Mouse (Mus musculus): ENCODE measurements around the gene Slc35c1. TPM values are rescaled to one million over a fixed set of nuclear protein-coding genes. Genes with fewer than 3 reads are reported as not detected.

The Slc35c1 gene
- polyA plus RNA-seq (2012; rRNA removed) = 124 and 160 TPM in 2 replicates

DNA sequence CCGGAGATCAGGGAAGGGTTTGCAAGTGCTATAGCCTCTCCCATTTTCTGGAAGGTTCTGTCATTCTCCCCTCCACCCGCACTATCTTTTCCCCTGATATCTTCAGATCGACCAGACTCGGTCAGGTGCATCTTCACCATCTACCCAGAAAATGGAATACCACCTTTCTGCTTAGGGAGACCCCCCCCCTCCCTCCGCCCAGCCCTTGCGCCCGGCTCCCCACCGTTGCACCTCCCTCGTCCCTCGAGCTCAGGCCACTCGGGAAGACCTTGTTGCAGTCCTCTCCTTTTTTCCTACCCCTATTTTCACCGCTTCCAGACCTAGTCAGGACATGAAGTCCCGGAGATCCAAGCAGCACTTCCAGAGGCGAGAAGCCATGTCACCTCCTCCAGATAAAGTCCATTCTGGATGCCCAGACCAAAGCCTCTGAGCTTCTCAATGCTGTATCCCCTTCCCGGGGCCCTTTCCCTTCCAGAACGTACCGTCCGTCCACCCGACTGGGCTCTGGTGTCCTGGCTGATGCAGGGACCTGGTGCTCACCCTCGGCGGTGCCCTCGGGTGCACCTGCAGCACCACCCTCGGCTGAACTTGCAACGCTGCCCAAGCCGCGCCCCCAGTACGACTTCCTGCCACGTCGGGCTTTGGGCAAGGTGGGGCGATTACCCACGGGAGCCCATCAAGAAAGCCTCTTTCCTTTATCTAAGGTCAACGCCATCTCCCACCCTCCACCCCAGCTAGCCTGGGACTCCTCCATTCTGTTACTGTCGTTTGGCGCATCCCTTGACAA lies at the start of gene Slc35c1:
TSS of gene Slc35c1 (minus strand) at position 618 of the 787 bp plus-strand sequence.
- H3K27me3 ChIP-seq (ENCODE audit: control insufficient read depth, insufficient read depth, low read length) = no peaks in the 10 kb centered on the region
- TF ChIP-seq CTCF (IDR thresholded peaks at IDR 0.05; ENCODE audit: extremely low read depth, insufficient read length, insufficient replicate concordance, low read depth, low read length) (no peak), POLR2A (IDR thresholded peaks at IDR 0.05; ENCODE audit: low read depth, low read length) (peak; percentile 79)
- H3K27ac ChIP-seq (ENCODE audit: insufficient read depth, low read depth, low read length) = peak within 1 kb of the TSS; percentile 82
- H3K36me3 ChIP-seq (ENCODE audit: control insufficient read depth, insufficient read depth, low read length) = peaks cover 20% of the 10 kb centered on the region
- peaks cover 38% of the 10 kb centered on the region for H3K4me1 ChIP-seq (ENCODE audit: control insufficient read depth, insufficient read depth, insufficient read length, low read length)
- 2% methylated on average over 34 of the region's 34 CpGs for WGBS
- peak within 1 kb of the TSS; percentile 86 for H3K4me3 ChIP-seq (ENCODE audit: low read depth, low read length)

- WGBS = 88% methylated on average over 7 of the region's 7 CpGs
These were observed 45.0 kb upstream of the Slc35c1 start for GRCm38 (mm10) chr2:92505291-92505690.

GRCm38 (mm10) chr2:92503421-92503820 lies 43.1 kb upstream of the Slc35c1 start:
- Histone ChIP-seq H3K27me3 (ENCODE audit: control insufficient read depth, insufficient read depth, low read length) (no peaks in the 10 kb centered on the region), H3K36me3 (ENCODE audit: control insufficient read depth, insufficient read depth, low read length) (no peaks in the 10 kb centered on the region), H3K27ac (ENCODE audit: insufficient read depth, low read depth, low read length) (no peak overlapping the region), H3K4me1 (ENCODE audit: control insufficient read depth, insufficient read depth, insufficient read length, low read length) (peaks cover 4% of the 10 kb centered on the region; the same call in 1 of the 2 replicates), H3K4me3 (ENCODE audit: low read depth, low read length) (no peak overlapping the region)
- 69% methylated on average over 3 of the region's 3 CpGs for WGBS
- no peak for TF ChIP-seq POLR2A (IDR thresholded peaks at IDR 0.05; ENCODE audit: low read depth, low read length)
- TF ChIP-seq CTCF (IDR thresholded peaks at IDR 0.05; ENCODE audit: extremely low read depth, insufficient read length, insufficient replicate concordance, low read depth, low read length) = no peak

More at GRCm38 (mm10) chr2:92505291-92505690, 45.0 kb upstream of the Slc35c1 start:
- Histone ChIP-seq H3K4me3 (ENCODE audit: low read depth, low read length) (no peak overlapping the region), H3K4me1 (ENCODE audit: control insufficient read depth, insufficient read depth, insufficient read length, low read length) (no peaks in the 10 kb centered on the region), H3K27me3 (ENCODE audit: control insufficient read depth, insufficient read depth, low read length) (no peaks in the 10 kb centered on the region), H3K27ac (ENCODE audit: insufficient read depth, low read depth, low read length) (no peak overlapping the region), H3K36me3 (ENCODE audit: control insufficient read depth, insufficient read depth, low read length) (no peaks in the 10 kb centered on the region)
- TF ChIP-seq POLR2A (IDR thresholded peaks at IDR 0.05; ENCODE audit: low read depth, low read length) (no peak), CTCF (IDR thresholded peaks at IDR 0.05; ENCODE audit: extremely low read depth, insufficient read length, insufficient replicate concordance, low read depth, low read length) (no peak)

DNA sequence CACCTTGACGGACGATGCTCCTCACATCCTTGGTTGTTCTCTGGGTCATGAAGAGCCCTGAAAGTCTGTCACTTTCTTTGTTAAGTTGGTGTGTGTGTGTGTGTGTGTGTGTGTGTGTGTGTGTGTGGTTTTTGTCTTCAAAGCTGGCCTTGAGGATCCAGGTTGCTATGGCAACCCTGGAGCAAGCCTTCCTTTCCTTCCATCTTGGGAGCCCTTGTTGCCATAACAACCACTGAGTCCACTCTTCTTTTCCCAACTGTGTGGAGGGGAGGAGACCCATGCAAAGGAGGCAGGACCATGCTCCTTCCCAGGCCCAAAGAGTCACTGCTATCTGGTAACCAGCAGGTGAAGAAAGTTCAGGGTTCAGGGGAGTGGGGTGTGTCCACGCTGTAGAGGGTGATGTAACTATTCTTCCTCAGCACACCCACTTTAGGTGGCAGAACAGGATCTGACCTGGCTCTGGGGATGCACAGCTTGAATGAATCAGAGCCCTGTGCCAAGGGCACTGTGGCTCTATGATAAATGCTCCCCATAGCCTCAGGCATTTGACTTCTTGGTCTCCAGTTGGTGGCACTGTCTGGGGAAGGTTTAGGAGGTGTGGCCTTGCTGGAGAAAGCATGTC lies 39.5 kb upstream of the Slc35c1 start:
- WGBS = 71% methylated on average over 3 of the region's 3 CpGs
- Histone ChIP-seq H3K4me1 (ENCODE audit: control insufficient read depth, insufficient read depth, insufficient read length, low read length) (peaks cover 4% of the 10 kb centered on the region; the same call in 1 of the 2 replicates), H3K4me3 (ENCODE audit: low read depth, low read length) (no peak overlapping the region), H3K27me3 (ENCODE audit: control insufficient read depth, insufficient read depth, low read length) (no peaks in the 10 kb centered on the region), H3K27ac (ENCODE audit: insufficient read depth, low read depth, low read length) (no peak overlapping the region), H3K36me3 (ENCODE audit: control insufficient read depth, insufficient read depth, low read length) (no peaks in the 10 kb centered on the region)
- TF ChIP-seq CTCF (IDR thresholded peaks at IDR 0.05; ENCODE audit: extremely low read depth, insufficient read length, insufficient replicate concordance, low read depth, low read length) (no peak), POLR2A (IDR thresholded peaks at IDR 0.05; ENCODE audit: low read depth, low read length) (no peak)

GRCm38 (mm10) chr2:92497112-92497511 lies 36.8 kb upstream of the Slc35c1 start:
- 69% methylated on average over 5 of the region's 5 CpGs for WGBS
- no peaks in the 10 kb centered on the region for H3K36me3 ChIP-seq (ENCODE audit: control insufficient read depth, insufficient read depth, low read length)

GRCm38 (mm10) chr2:92496681-92497080 lies 36.3 kb upstream of the Slc35c1 start:
- Histone ChIP-seq H3K27ac (ENCODE audit: insufficient read depth, low read depth, low read length) (no peak overlapping the region), H3K36me3 (ENCODE audit: control insufficient read depth, insufficient read depth, low read length) (no peaks in the 10 kb centered on the region), H3K4me1 (ENCODE audit: control insufficient read depth, insufficient read depth, insufficient read length, low read length) (peaks cover 4% of the 10 kb centered on the region; the same call in 1 of the 2 replicates), H3K4me3 (ENCODE audit: low read depth, low read length) (no peak overlapping the region), H3K27me3 (ENCODE audit: control insufficient read depth, insufficient read depth, low read length) (no peaks in the 10 kb centered on the region)
- TF ChIP-seq POLR2A (IDR thresholded peaks at IDR 0.05; ENCODE audit: low read depth, low read length) = no peak
- TF ChIP-seq CTCF (IDR thresholded peaks at IDR 0.05; ENCODE audit: extremely low read depth, insufficient read length, insufficient replicate concordance, low read depth, low read length) = no peak
- WGBS = 31% methylated on average over 10 of the region's 10 CpGs

More at GRCm38 (mm10) chr2:92497112-92497511, 36.8 kb upstream of the Slc35c1 start:
- H3K4me3 ChIP-seq (ENCODE audit: low read depth, low read length) = no peak overlapping the region
- H3K27ac ChIP-seq (ENCODE audit: insufficient read depth, low read depth, low read length) = no peak overlapping the region
- no peaks in the 10 kb centered on the region for H3K27me3 ChIP-seq (ENCODE audit: control insufficient read depth, insufficient read depth, low read length)
- TF ChIP-seq CTCF (IDR thresholded peaks at IDR 0.05; ENCODE audit: extremely low read depth, insufficient read length, insufficient replicate concordance, low read depth, low read length) = no peak
- TF ChIP-seq POLR2A (IDR thresholded peaks at IDR 0.05; ENCODE audit: low read depth, low read length) = no peak
- peaks cover 4% of the 10 kb centered on the region; the same call in 1 of the 2 replicates for H3K4me1 ChIP-seq (ENCODE audit: control insufficient read depth, insufficient read depth, insufficient read length, low read length)

DNA sequence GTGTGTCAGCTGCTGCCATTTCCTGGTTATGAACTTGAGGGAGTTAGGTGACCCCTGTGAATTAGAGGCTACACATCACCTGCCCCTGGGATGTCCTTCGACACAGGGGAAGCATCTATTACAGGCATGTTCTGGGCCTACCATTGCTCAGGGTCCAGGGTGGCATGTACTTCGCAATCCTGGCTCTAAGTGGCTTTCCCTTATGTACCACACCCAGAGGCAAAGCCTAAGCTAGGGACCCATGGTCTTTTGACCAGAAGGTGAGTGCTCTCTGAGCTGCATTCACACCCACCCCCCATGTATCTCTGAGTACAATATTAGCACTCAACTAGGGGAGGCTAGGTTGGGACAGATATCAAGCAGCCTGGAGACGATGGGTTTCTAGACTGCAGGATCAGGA lies 34.6 kb upstream of the Slc35c1 start:
- TF ChIP-seq CTCF (IDR thresholded peaks at IDR 0.05; ENCODE audit: extremely low read depth, insufficient read length, insufficient replicate concordance, low read depth, low read length) (no peak), POLR2A (IDR thresholded peaks at IDR 0.05; ENCODE audit: low read depth, low read length) (no peak)
- peaks cover 3% of the 10 kb centered on the region; the same call in 1 of the 2 replicates for H3K4me1 ChIP-seq (ENCODE audit: control insufficient read depth, insufficient read depth, insufficient read length, low read length)
- no peaks in the 10 kb centered on the region for H3K27me3 ChIP-seq (ENCODE audit: control insufficient read depth, insufficient read depth, low read length)
- H3K27ac ChIP-seq (ENCODE audit: insufficient read depth, low read depth, low read length) = no peak overlapping the region
- H3K4me3 ChIP-seq (ENCODE audit: low read depth, low read length) = no peak overlapping the region
- WGBS = 85% methylated on average over 3 of the region's 3 CpGs
- no peaks in the 10 kb centered on the region for H3K36me3 ChIP-seq (ENCODE audit: control insufficient read depth, insufficient read depth, low read length)
